Mouse (Mus musculus) heart, embryonic 15.5 days (tissue): ENCODE measurements at regions not wholly inside any gene's neighbourhood (a gene's known extent, or its start where the extent isn't known, plus 50 kb on each side); places are given as distances from the start of the nearest gene placed in this dataset.

ENCODE experiments used
- ATAC-seq: fragments of 200-750 bp; cut with Nextera tagmentation; replicated peaks from 2 replicates; pipeline ENCODE4 v1.8.0; 2017; ENCODE audit warnings: low read depth, moderate TSS enrichment; ENCODE audit not compliant: insufficient number of reproducible peaks, insufficient read depth, low FRiP score
- H3K27ac ChIP-seq: fragments of 300-500 bp; sonication (generic); 2 replicates; pipeline ENCODE4 v1.5.1; 2015; ENCODE audit warnings: mild to moderate bottlenecking, inconsistent platforms
- H3K27me3 ChIP-seq: fragments of 300-500 bp; sonication (generic); 2 replicates; pipeline ENCODE4 v1.6.1; 2015; ENCODE audit warnings: inconsistent platforms
- H3K36me3 ChIP-seq: fragments of 300-500 bp; sonication (generic); 2 replicates; pipeline ENCODE4 v1.6.1; 2015; ENCODE audit warnings: mild to moderate bottlenecking, inconsistent platforms
- H3K4me1 ChIP-seq: fragments of 300-500 bp; sonication (generic); replicated peaks from 2 replicates; pipeline ENCODE4 v1.6.1; 2015; ENCODE audit warnings: inconsistent platforms
- H3K4me2 ChIP-seq: fragments of 300-500 bp; sonication (generic); 2 replicates; pipeline ENCODE4 v1.6.1; 2015; ENCODE audit warnings: inconsistent platforms, mild to moderate bottlenecking, moderate library complexity
- H3K4me3 ChIP-seq: fragments of 300-500 bp; sonication (generic); 2 replicates; pipeline ENCODE4 v1.5.1; 2015; ENCODE audit warnings: mild to moderate bottlenecking, inconsistent platforms
- H3K9ac ChIP-seq: fragments of 300-500 bp; sonication (generic); 2 replicates; pipeline ENCODE4 v1.6.1; 2015; ENCODE audit warnings: mild to moderate bottlenecking, inconsistent platforms
- H3K9me3 ChIP-seq: fragments of 300-500 bp; sonication (generic); replicated peaks from 2 replicates; pipeline ENCODE4 v1.6.1; 2016; ENCODE audit warnings: inconsistent platforms
- WGBS: fragments of 180-500 bp; shearing (Covaris S2); methylation state at CpG from one replicate; pipeline ENCODE4 v1.1.7; 2015; ENCODE audit warnings: mixed read lengths; 5-methylcytosine and 5-hydroxymethylcytosine counted together

DNA sequence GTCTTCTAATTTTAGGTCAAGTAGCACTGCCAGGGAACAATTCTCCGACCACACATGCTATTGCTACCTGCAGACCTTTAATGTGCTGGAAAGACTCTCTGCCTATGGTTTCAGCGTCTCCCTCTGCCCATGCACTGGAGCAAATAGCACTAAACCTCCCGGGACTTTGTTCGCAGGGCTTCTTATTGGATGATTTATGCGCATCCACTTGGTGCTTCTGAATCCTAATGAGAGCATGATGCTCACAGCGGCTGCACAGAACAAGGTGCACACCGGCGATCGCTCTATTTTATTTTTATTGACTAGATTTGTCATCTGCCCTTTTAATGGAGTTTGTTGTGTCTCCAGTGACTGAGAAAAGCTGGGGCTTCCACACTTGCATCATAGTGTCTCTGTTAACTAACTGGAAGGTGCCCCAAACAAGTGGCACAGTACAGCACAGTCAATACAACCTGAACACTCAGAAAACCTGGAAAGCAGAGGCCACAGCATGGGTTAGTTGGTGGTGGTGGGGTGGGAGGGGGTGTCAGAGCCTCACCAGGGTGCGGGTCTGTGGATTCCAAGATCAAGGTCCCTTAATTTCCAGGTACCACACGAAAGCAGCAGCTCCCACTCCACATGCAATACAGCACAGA lies 359.7 kb upstream of the Lmcd1 start:
- WGBS, result 83% methylated on average over 11 of the region's 11 CpGs
- H3K4me3 ChIP-seq, result no peak overlapping the region
- no peak overlapping the region for H3K9ac ChIP-seq
- no peaks in the 10 kb centered on the region for H3K27me3 ChIP-seq
- H3K27ac ChIP-seq, result no peak overlapping the region
- H3K4me1 ChIP-seq, result no peaks in the 10 kb centered on the region
- no peaks in the 10 kb centered on the region for H3K36me3 ChIP-seq
- no peak for ATAC-seq
- H3K9me3 ChIP-seq, result no peaks in the 10 kb centered on the region
- H3K4me2 ChIP-seq, result no peak overlapping the region

DNA sequence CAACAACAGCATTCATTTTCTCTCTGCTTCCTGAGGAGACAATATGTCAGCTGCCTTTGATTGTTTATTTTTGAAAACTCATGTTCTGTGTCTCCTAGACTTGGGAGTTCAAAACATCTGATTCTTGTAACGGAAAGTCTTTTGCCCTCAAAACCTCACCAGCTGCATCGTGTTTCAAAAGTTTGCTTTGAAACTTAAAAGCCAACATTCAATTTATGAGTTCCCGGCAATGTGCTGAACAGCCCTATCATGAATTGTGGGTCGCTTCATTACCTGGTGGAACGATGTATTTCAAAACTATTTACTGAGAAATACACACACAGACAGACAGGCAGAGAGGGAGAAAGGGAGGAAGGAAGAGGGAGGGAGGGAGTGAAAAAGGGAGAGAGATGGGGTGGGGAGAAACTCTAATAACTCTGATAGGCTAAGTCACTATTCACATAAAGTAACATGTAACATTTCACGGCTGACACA lies 356.3 kb upstream of the Lmcd1 start:
- Histone ChIP-seq H3K36me3 (no peaks in the 10 kb centered on the region), H3K4me1 (no peaks in the 10 kb centered on the region), H3K4me2 (no peak overlapping the region), H3K27me3 (no peaks in the 10 kb centered on the region), H3K9me3 (no peaks in the 10 kb centered on the region), H3K27ac (no peak overlapping the region), H3K4me3 (no peak overlapping the region), H3K9ac (no peak overlapping the region)
- 74% methylated on average over 6 of the region's 6 CpGs for WGBS
- no peak for ATAC-seq

DNA sequence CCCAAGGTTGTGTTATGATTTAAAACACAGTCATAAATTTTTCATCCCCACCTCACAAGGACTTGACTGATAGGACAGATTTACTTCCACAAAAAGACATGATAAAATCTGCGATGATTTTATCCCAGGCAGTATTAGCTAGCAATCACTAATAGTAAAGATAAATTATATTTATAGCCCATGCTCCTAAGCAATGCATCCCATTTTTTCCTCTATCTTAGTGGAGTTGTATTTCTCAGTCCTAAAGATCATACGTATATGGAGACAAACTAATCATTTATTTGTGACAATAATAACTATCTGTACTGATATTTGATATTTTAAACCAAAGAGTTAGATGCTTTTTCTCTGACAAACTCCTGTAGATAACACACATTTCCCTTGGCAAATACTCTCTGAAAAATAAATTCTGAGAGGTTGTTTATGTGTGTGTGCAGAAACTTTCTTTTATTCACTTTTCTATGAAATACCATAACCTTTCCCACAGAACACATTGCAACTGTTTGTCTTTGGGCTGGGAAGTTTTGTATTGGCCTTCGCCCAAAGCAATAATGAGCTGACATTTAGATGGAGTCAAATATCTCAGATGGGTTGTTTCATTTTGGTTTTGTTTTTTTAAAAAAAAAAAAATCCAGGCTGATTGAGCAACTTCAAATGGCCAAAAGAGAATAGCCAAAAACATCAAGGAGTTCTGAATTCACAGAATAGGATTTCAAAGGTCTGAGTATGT lies 355.5 kb upstream of the Lmcd1 start:
- no peaks in the 10 kb centered on the region for H3K27me3 ChIP-seq
- H3K9me3 ChIP-seq, result no peaks in the 10 kb centered on the region
- no peak for ATAC-seq
- no peak overlapping the region for H3K27ac ChIP-seq
- H3K4me2 ChIP-seq, result no peak overlapping the region
- 66% methylated on average over 3 of the region's 3 CpGs for WGBS
- H3K36me3 ChIP-seq, result no peaks in the 10 kb centered on the region
- no peak overlapping the region for H3K4me3 ChIP-seq
- H3K9ac ChIP-seq, result no peak overlapping the region
- H3K4me1 ChIP-seq, result no peaks in the 10 kb centered on the region

DNA sequence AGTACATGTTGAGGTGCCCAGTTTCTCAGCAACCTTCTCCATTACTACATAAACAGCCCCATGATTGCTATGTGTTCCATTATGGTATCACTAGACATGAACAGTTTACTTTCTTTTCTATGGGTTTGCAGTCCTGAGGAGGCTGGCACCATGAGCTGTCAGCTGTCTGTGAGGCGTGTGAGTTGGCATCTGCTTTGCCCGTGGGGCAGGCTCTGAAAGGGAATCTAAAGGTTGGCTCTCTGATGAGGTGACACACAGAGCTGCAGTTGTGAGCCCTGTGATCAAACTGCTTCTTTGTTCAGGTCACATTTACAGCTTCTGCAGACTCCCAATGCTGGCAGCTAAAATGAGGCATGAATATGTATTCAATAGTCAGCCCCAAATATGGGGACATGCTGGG lies 341.0 kb upstream of the Lmcd1 start:
- H3K27me3 ChIP-seq, result no peaks in the 10 kb centered on the region
- H3K4me2 ChIP-seq, result no peak overlapping the region
- no peak overlapping the region for H3K4me3 ChIP-seq
- H3K9me3 ChIP-seq, result no peaks in the 10 kb centered on the region
- no peak overlapping the region for H3K9ac ChIP-seq
- H3K27ac ChIP-seq, result no peak overlapping the region
- no peak for ATAC-seq
- no peaks in the 10 kb centered on the region for H3K36me3 ChIP-seq
- no peaks in the 10 kb centered on the region for H3K4me1 ChIP-seq
- 66% methylated on average over 2 of the region's 2 CpGs for WGBS

DNA sequence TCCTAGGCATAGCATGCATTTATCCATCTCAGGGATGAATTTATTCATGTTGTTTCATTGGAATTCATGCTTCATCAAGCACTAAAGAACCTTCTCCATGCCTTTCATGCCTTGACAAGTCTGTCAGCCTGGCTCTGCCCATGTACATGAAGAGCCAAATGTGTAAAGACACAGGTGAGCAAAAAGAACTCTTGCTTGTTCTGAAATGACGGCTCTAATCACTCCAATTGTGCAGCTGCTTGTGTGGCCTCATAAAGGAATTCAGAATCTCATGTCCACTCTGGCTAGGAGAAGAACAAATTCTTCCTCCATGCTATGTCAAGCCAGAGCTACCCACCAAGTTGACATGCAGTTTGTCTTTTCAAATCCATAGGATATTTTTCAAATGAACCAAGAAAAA lies 319.2 kb upstream of the Lmcd1 start:
- ATAC-seq, result no peak
- H3K9me3 ChIP-seq, result no peaks in the 10 kb centered on the region
- no peaks in the 10 kb centered on the region for H3K4me1 ChIP-seq
- WGBS, result 53% methylated on average over 1 of the region's 1 CpGs
- no peaks in the 10 kb centered on the region for H3K27me3 ChIP-seq
- no peak overlapping the region for H3K27ac ChIP-seq
- H3K9ac ChIP-seq, result no peak overlapping the region
- no peak overlapping the region for H3K4me3 ChIP-seq
- H3K4me2 ChIP-seq, result no peak overlapping the region
- no peaks in the 10 kb centered on the region for H3K36me3 ChIP-seq

DNA sequence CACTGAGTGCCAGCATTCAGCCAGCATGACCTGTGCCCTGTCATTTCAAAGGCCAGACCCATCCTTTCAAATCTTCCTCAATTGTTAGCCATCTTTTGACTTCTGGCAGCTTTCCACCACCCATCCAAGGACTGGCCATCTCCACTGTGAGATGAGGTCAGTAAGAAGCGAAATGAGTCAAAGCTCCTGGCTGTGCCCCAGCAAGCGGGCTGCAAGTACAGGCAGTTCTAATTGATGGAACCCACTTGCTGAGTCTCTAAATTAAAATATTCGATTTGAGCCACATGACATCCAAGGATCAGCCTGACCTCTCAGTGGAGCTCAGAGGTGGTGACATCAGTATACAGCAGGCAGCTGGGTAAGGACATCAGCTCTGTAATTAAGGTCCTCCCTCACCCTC lies 307.8 kb upstream of the Lmcd1 start:
- 69% methylated on average over 3 of the region's 3 CpGs for WGBS
- ATAC-seq, result no peak
- H3K36me3 ChIP-seq, result no peaks in the 10 kb centered on the region
- no peak overlapping the region for H3K27ac ChIP-seq
- H3K4me2 ChIP-seq, result no peak overlapping the region
- H3K27me3 ChIP-seq, result no peaks in the 10 kb centered on the region
- H3K9me3 ChIP-seq, result no peaks in the 10 kb centered on the region
- H3K4me3 ChIP-seq, result no peak overlapping the region
- no peaks in the 10 kb centered on the region for H3K4me1 ChIP-seq
- H3K9ac ChIP-seq, result no peak overlapping the region

DNA sequence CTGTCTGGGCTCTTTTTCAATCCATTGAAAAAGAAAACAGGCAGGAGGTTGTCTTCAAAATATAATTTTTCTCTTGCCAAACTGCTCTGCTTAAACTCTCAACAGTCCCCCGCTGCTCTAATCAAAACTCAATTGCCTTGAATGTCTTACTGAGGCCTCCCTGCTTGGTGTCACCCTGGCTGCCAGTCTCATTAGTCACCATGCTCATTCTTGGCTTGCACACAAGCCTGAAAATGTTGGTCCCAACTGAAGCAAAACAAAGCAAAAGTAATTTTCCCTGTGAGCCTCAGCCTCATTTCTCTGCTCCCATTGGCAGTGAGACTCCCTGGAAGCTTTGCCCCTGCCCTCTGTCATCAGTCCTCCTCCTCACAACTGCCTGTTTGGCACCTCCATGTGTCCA lies 288.1 kb upstream of the Lmcd1 start:
- no peaks in the 10 kb centered on the region for H3K4me1 ChIP-seq
- H3K4me3 ChIP-seq, result no peak overlapping the region
- H3K36me3 ChIP-seq, result no peaks in the 10 kb centered on the region
- no peaks in the 10 kb centered on the region for H3K9me3 ChIP-seq
- H3K27ac ChIP-seq, result no peak overlapping the region
- WGBS, result 42% methylated on average over 1 of the region's 1 CpGs
- ATAC-seq, result no peak
- no peaks in the 10 kb centered on the region for H3K27me3 ChIP-seq
- no peak overlapping the region for H3K4me2 ChIP-seq
- H3K9ac ChIP-seq, result no peak overlapping the region

DNA sequence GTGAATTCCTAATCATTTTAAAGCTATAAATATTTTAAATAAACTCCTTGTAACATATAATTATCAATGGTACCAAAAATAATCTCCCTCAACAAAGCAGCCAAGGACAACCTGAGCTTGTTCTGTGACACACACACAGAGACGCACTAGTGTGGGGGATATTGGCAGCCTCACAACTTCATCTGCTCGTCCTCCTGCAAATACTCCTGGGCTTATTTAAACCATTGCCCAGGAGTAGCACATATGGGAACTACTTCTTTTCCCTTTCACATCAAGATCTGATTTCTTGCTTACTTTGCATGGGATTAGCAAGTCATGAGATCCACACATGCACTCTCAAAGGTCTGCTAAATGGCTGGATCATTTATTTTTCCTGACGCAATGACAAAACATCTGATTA lies 277.7 kb upstream of the Lmcd1 start:
- Histone ChIP-seq H3K4me2 (no peak overlapping the region), H3K27me3 (no peaks in the 10 kb centered on the region), H3K27ac (no peak overlapping the region), H3K4me3 (no peak overlapping the region), H3K9ac (no peak overlapping the region), H3K9me3 (no peaks in the 10 kb centered on the region), H3K36me3 (no peaks in the 10 kb centered on the region), H3K4me1 (no peaks in the 10 kb centered on the region)
- WGBS, result 66% methylated on average over 3 of the region's 3 CpGs
- no peak for ATAC-seq

DNA sequence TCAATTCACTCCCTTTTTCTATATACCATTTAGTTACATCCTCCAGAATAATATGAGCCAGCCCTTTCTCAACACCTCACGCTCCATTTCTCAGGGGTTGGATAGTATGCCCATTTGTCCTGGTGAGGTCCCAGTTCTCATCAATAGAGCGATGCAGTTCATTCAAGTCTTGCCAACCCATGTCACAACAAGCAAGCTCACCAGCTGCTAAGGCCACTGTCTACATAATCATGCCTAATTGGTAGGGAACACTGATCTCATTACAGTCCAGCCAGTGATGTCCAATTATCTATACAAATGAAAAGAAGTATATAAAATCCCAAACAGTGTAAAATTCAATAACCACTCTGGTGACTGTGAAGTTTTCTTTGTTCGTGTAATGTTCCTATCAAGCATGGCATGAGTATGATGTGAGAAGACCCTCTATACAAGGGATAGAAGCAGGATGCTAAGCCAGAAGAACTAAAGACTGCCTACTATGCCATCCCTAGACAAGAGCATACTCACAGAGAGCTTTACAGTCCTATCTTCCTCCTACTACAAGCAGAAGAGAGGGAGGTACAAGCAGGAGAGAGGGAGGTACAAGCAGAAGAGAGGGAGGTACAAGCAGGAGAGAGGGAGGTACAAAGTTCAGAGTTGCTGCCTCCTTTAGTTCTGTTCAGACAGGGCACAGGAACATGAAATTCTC lies 269.6 kb upstream of the Lmcd1 start:
- H3K4me2 ChIP-seq, result no peak overlapping the region
- no peak overlapping the region for H3K27ac ChIP-seq
- H3K4me3 ChIP-seq, result no peak overlapping the region
- 85% methylated on average over 3 of the region's 3 CpGs for WGBS
- no peaks in the 10 kb centered on the region for H3K27me3 ChIP-seq
- ATAC-seq, result no peak
- no peaks in the 10 kb centered on the region for H3K4me1 ChIP-seq
- no peaks in the 10 kb centered on the region for H3K9me3 ChIP-seq
- no peaks in the 10 kb centered on the region for H3K36me3 ChIP-seq
- no peak overlapping the region for H3K9ac ChIP-seq

DNA sequence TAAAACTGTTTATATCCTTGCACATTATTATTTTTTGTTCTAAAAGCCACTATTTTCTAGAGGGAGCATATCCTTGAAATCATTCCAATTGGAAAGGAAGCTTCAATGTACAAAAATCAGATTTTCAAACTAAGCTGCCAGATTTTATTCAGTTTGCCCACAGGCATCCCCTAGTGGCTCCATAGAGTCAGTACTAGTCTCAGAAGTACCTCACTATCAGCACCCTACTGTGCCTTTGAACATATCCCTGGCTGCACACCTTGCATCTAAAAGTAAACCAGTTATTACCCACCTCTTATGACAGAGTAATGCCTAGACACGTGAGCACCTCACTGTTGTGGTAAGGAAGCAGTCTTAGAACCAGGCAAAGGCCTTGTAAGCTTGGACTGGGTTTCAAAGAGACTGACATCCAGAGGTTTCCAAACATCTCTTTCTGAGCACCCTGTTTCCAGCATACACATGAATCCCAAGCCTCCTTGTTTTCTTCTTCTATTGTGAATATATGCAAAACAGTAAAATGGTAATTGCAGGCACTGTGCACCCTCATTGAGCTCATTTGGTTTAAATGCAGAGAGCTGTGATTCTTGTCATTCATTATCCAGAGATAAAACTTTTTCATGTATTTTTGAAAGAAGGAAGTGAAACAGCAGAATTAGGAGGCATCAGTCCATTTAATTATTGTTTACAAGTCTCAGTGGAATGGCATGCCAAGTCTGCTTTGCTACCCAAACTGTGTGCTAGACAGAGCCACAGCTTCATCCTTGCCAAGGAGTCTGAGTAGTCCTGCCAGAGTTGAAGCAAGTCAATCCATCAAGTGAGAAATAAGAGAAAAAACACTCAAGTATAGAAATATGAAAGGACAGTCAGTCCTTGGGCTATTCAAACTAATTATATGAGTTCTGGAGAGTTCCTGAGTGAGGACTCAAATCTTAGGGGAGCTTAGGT lies 247.0 kb upstream of the Lmcd1 start:
- Histone ChIP-seq H3K4me1 (no peaks in the 10 kb centered on the region), H3K4me3 (no peak overlapping the region), H3K27ac (no peak overlapping the region), H3K4me2 (no peak overlapping the region), H3K9ac (no peak overlapping the region), H3K9me3 (no peaks in the 10 kb centered on the region), H3K27me3 (no peaks in the 10 kb centered on the region), H3K36me3 (no peaks in the 10 kb centered on the region)
- 54% methylated on average over 1 of the region's 1 CpGs for WGBS
- ATAC-seq, result no peak

DNA sequence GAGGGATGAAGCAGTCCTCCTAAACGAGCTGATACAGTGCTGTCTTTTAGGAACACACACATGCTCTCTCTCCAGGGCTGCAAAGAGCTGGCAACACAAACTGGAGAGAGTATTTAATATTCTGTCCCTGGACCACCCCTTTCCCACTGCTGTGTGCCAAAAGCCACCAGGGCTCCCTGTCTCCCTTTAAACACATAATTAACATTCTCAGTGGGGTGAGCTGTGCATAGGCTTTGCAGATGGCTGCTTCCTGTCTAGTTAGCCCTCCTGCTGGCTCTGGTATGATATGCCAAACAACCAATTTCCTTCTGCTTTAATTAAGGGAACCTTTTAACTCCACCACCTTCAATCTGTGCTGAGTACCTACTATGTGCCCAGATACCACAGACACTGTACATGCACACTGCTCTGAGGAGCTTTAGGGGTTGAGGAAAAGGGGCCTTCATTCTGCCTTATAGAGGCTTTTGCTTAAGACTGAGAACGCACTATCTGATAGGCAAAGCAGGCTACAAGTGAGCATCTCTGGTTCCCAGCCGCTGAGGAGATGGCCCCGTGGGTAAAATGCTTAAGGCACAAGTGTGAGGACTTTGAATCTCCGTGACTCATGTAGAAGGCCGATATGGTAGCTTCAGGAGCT lies 222.9 kb upstream of the Lmcd1 start:
- H3K27ac ChIP-seq, result no peak overlapping the region
- H3K4me2 ChIP-seq, result no peak overlapping the region
- WGBS, result 65% methylated on average over 6 of the region's 6 CpGs
- H3K4me1 ChIP-seq, result no peaks in the 10 kb centered on the region
- no peak overlapping the region for H3K9ac ChIP-seq
- no peak for ATAC-seq
- H3K36me3 ChIP-seq, result no peaks in the 10 kb centered on the region
- H3K4me3 ChIP-seq, result no peak overlapping the region
- H3K9me3 ChIP-seq, result no peaks in the 10 kb centered on the region
- H3K27me3 ChIP-seq, result no peaks in the 10 kb centered on the region
